Mouse (Mus musculus): Measurements from ENCODE around the gene Oas2. TPM values are rescaled to one million over a fixed set of nuclear protein-coding genes. Genes with fewer than 3 reads are reported as not detected.

Gene Oas2
- polyA plus RNA-seq, 1 experiment from 2014 or later: 0.05 TPM

- H3K4me3 ChIP-seq (ENCODE audit: low read depth, low read length): peak overlapping the region; percentile 28
- H3K9ac ChIP-seq (ENCODE audit: low read length): peak overlapping the region; percentile 48
- DNase-seq (ENCODE audit: low spot score, missing footprints): no peak
- H3K9me3 ChIP-seq (ENCODE audit: control insufficient read depth, low read length): no peaks in the 10 kb centered on the region
- peaks cover 27% of the 10 kb centered on the region for H3K27me3 ChIP-seq (ENCODE audit: control insufficient read depth, insufficient read depth, low read length)
- WGBS: 3% methylated on average over 16 of the region's 16 CpGs
- no peak overlapping the region for H3K27ac ChIP-seq (ENCODE audit: low read depth, low read length)
- peaks cover 21% of the 10 kb centered on the region for H3K4me1 ChIP-seq (ENCODE audit: control insufficient read depth, insufficient read depth, low read length)
- H3K36me3 ChIP-seq (ENCODE audit: control insufficient read depth, insufficient read depth, low read length): no peaks in the 10 kb centered on the region
- H3K4me2 ChIP-seq: peak overlapping the region; percentile 56
- ATAC-seq (ENCODE audit: low FRiP score): peak; percentile 51
Measured at GRCm38 (mm10) chr5:120706541-120706940, 43.1 kb downstream of the Oas2 start.

- Histone ChIP-seq H3K4me3 (ENCODE audit: low read depth, low read length) (no peak overlapping the region), H3K27ac (ENCODE audit: low read depth, low read length) (no peak overlapping the region), H3K9ac (ENCODE audit: low read length) (no peak overlapping the region), H3K36me3 (ENCODE audit: control insufficient read depth, insufficient read depth, low read length) (no peaks in the 10 kb centered on the region), H3K9me3 (ENCODE audit: control insufficient read depth, low read length) (no peaks in the 10 kb centered on the region), H3K4me2 (no peak overlapping the region), H3K4me1 (ENCODE audit: control insufficient read depth, insufficient read depth, low read length) (peaks cover 8% of the 10 kb centered on the region), H3K27me3 (ENCODE audit: control insufficient read depth, insufficient read depth, low read length) (peaks cover 6% of the 10 kb centered on the region)
- ATAC-seq (ENCODE audit: low FRiP score) (no peak), DNase-seq (ENCODE audit: low spot score, missing footprints) (no peak)
- WGBS: 52% methylated on average over 6 of the region's 6 CpGs
Measured at GRCm38 (mm10) chr5:120704421-120704820, 45.2 kb downstream of the Oas2 start.

GRCm38 (mm10) chr5:120703660-120704059 is 46.0 kb downstream of the Oas2 start:
- no peaks in the 10 kb centered on the region for H3K9me3 ChIP-seq (ENCODE audit: control insufficient read depth, low read length)
- 80% methylated on average over 3 of the region's 3 CpGs for WGBS

GRCm38 (mm10) chr5:120702969-120703368 is 46.7 kb downstream of the Oas2 start:
- H3K27me3 ChIP-seq (ENCODE audit: control insufficient read depth, insufficient read depth, low read length): no peaks in the 10 kb centered on the region
- ATAC-seq (ENCODE audit: low FRiP score) (no peak), DNase-seq (ENCODE audit: low spot score, missing footprints) (no peak)
- H3K27ac ChIP-seq (ENCODE audit: low read depth, low read length): no peak overlapping the region
- no peak overlapping the region for H3K9ac ChIP-seq (ENCODE audit: low read length)
- H3K4me2 ChIP-seq: no peak overlapping the region
- 84% methylated on average over 2 of the region's 2 CpGs for WGBS
- peaks cover 8% of the 10 kb centered on the region for H3K4me1 ChIP-seq (ENCODE audit: control insufficient read depth, insufficient read depth, low read length)
- H3K9me3 ChIP-seq (ENCODE audit: control insufficient read depth, low read length): no peaks in the 10 kb centered on the region
- no peak overlapping the region for H3K4me3 ChIP-seq (ENCODE audit: low read depth, low read length)
- H3K36me3 ChIP-seq (ENCODE audit: control insufficient read depth, insufficient read depth, low read length): no peaks in the 10 kb centered on the region

More at GRCm38 (mm10) chr5:120703660-120704059, 46.0 kb downstream of the Oas2 start:
- no peak overlapping the region for H3K27ac ChIP-seq (ENCODE audit: low read depth, low read length)
- H3K36me3 ChIP-seq (ENCODE audit: control insufficient read depth, insufficient read depth, low read length): no peaks in the 10 kb centered on the region
- no peaks in the 10 kb centered on the region for H3K27me3 ChIP-seq (ENCODE audit: control insufficient read depth, insufficient read depth, low read length)
- ATAC-seq (ENCODE audit: low FRiP score) (no peak), DNase-seq (ENCODE audit: low spot score, missing footprints) (no peak)
- H3K4me2 ChIP-seq: no peak overlapping the region
- no peak overlapping the region for H3K4me3 ChIP-seq (ENCODE audit: low read depth, low read length)
- peaks cover 8% of the 10 kb centered on the region for H3K4me1 ChIP-seq (ENCODE audit: control insufficient read depth, insufficient read depth, low read length)
- H3K9ac ChIP-seq (ENCODE audit: low read length): no peak overlapping the region

GRCm38 (mm10) chr5:120702421-120702820 is 47.2 kb downstream of the Oas2 start:
- Histone ChIP-seq H3K27ac (ENCODE audit: low read depth, low read length) (no peak overlapping the region), H3K9me3 (ENCODE audit: control insufficient read depth, low read length) (no peaks in the 10 kb centered on the region), H3K4me2 (no peak overlapping the region), H3K9ac (ENCODE audit: low read length) (no peak overlapping the region), H3K4me3 (ENCODE audit: low read depth, low read length) (no peak overlapping the region), H3K27me3 (ENCODE audit: control insufficient read depth, insufficient read depth, low read length) (no peaks in the 10 kb centered on the region), H3K36me3 (ENCODE audit: control insufficient read depth, insufficient read depth, low read length) (no peaks in the 10 kb centered on the region), H3K4me1 (ENCODE audit: control insufficient read depth, insufficient read depth, low read length) (peaks cover 8% of the 10 kb centered on the region)
- ATAC-seq (ENCODE audit: low FRiP score) (no peak), DNase-seq (ENCODE audit: low spot score, missing footprints) (no peak)
- 90% methylated on average over 4 of the region's 4 CpGs for WGBS

GRCm38 (mm10) chr5:120700996-120701790 is 48.5 kb downstream of the Oas2 start:
- Histone ChIP-seq H3K4me3 (ENCODE audit: low read depth, low read length) (no peak overlapping the region), H3K36me3 (ENCODE audit: control insufficient read depth, insufficient read depth, low read length) (no peaks in the 10 kb centered on the region), H3K9ac (ENCODE audit: low read length) (no peak overlapping the region), H3K4me1 (ENCODE audit: control insufficient read depth, insufficient read depth, low read length) (peaks cover 2% of the 10 kb centered on the region; the same call in 1 of the 2 replicates), H3K9me3 (ENCODE audit: control insufficient read depth, low read length) (no peaks in the 10 kb centered on the region), H3K4me2 (no peak overlapping the region), H3K27ac (ENCODE audit: low read depth, low read length) (no peak overlapping the region), H3K27me3 (ENCODE audit: control insufficient read depth, insufficient read depth, low read length) (peaks cover 3% of the 10 kb centered on the region)
- no peak for ATAC-seq (ENCODE audit: low FRiP score)
- DNase-seq (ENCODE audit: low spot score, missing footprints): no peak
- WGBS: 65% methylated on average over 11 of the region's 11 CpGs

GRCm38 (mm10) chr5:120698801-120699391 is 50.8 kb downstream of the Oas2 start:
- no peak overlapping the region for H3K4me3 ChIP-seq (ENCODE audit: low read depth, low read length)
- DNase-seq (ENCODE audit: low spot score, missing footprints) (no peak), ATAC-seq (ENCODE audit: low FRiP score) (no peak)
- peaks cover 26% of the 10 kb centered on the region for H3K27me3 ChIP-seq (ENCODE audit: control insufficient read depth, insufficient read depth, low read length)
- no peak overlapping the region for H3K27ac ChIP-seq (ENCODE audit: low read depth, low read length)
- peaks cover 4% of the 10 kb centered on the region; the same call in 1 of the 2 replicates for H3K4me1 ChIP-seq (ENCODE audit: control insufficient read depth, insufficient read depth, low read length)
- H3K9me3 ChIP-seq (ENCODE audit: control insufficient read depth, low read length): no peaks in the 10 kb centered on the region
- H3K36me3 ChIP-seq (ENCODE audit: control insufficient read depth, insufficient read depth, low read length): no peaks in the 10 kb centered on the region
- H3K4me2 ChIP-seq: no peak overlapping the region
- no peak overlapping the region for H3K9ac ChIP-seq (ENCODE audit: low read length)
- WGBS: 57% methylated on average over 16 of the region's 16 CpGs

- H3K4me2 ChIP-seq: no peak overlapping the region
- H3K4me3 ChIP-seq (ENCODE audit: low read depth, low read length): no peak overlapping the region
- H3K36me3 ChIP-seq (ENCODE audit: control insufficient read depth, insufficient read depth, low read length): no peaks in the 10 kb centered on the region
- DNase-seq (ENCODE audit: low spot score, missing footprints) (no peak), ATAC-seq (ENCODE audit: low FRiP score) (no peak)
- 71% methylated on average over 3 of the region's 3 CpGs for WGBS
- no peak overlapping the region for H3K27ac ChIP-seq (ENCODE audit: low read depth, low read length)
- H3K27me3 ChIP-seq (ENCODE audit: control insufficient read depth, insufficient read depth, low read length): peaks cover 31% of the 10 kb centered on the region
- H3K4me1 ChIP-seq (ENCODE audit: control insufficient read depth, insufficient read depth, low read length): peaks cover 4% of the 10 kb centered on the region; the same call in 1 of the 2 replicates
- no peak overlapping the region for H3K9ac ChIP-seq (ENCODE audit: low read length)
- no peaks in the 10 kb centered on the region for H3K9me3 ChIP-seq (ENCODE audit: control insufficient read depth, low read length)
Measured at GRCm38 (mm10) chr5:120698181-120698580, 51.5 kb downstream of the Oas2 start.

- no peak for ATAC-seq (ENCODE audit: low FRiP score)
- Histone ChIP-seq H3K4me2 (no peak overlapping the region), H3K9me3 (ENCODE audit: control insufficient read depth, low read length) (no peaks in the 10 kb centered on the region), H3K9ac (ENCODE audit: low read length) (no peak overlapping the region), H3K4me3 (ENCODE audit: low read depth, low read length) (no peak overlapping the region), H3K27me3 (ENCODE audit: control insufficient read depth, insufficient read depth, low read length) (peaks cover 34% of the 10 kb centered on the region), H3K4me1 (ENCODE audit: control insufficient read depth, insufficient read depth, low read length) (peaks cover 4% of the 10 kb centered on the region; the same call in 1 of the 2 replicates), H3K27ac (ENCODE audit: low read depth, low read length) (no peak overlapping the region), H3K36me3 (ENCODE audit: control insufficient read depth, insufficient read depth, low read length) (no peaks in the 10 kb centered on the region)
- WGBS: 50% methylated on average over 4 of the region's 4 CpGs
- DNase-seq (ENCODE audit: low spot score, missing footprints): no peak
Measured at GRCm38 (mm10) chr5:120696865-120697264, 52.8 kb downstream of the Oas2 start.
